ENCODE assay signal across 1 mouse cellular context in genomic region chr9:75808179-75808578, GRCm38 (mm10). TPM values are rescaled to one million over a fixed set of nuclear protein-coding genes. Genes with fewer than 3 reads are reported as not detected.
"Had no signal": no experiment of that assay in that cellular context is flagged by ENCODE, and none has a peak within 500 bp of the region (broad histone marks: within the 10 kb centered on the region; RNA-seq: fewer than 3 reads in every experiment).

No protein-coding gene starts in this region.

RNA-seq across cellular contexts. Expression of gene Bmp5, which starts 33.0 kb away (rescaled TPM):
- polyA plus RNA-seq: myocyte had no signal
